Mouse (Mus musculus) cerebellum, adult 2 months (tissue): ENCODE results near the gene Ndufb7. TPM values are rescaled to one million over a fixed set of nuclear protein-coding genes. Genes with fewer than 3 reads are reported as not detected.
"Not testable (repeated sequence)": the region's sequence is repeated elsewhere in the genome, so short reads cannot be mapped to it uniquely, and the experiment has no call there.

Experiments
- DNase-seq, 2 experiments: peaks; one replicate each; pipeline ENCODE4 v3.0.0; 2021
- H3K27ac ChIP-seq: fragments of 200-500 bp; 2 replicates; pipeline ENCODE4 v1.5.1; 2012; ENCODE audit warnings: low read length, control low read depth, inconsistent platforms; ENCODE audit not compliant: insufficient read depth
- H3K27me3 ChIP-seq: fragments of 200-500 bp; 2 replicates; pipeline ENCODE4 v1.6.1; 2012; ENCODE audit warnings: inconsistent platforms, mild to moderate bottlenecking, low read length, moderate library complexity; ENCODE audit not compliant: control insufficient read depth, insufficient read depth
- H3K4me1 ChIP-seq: fragments of 200-500 bp; 2 replicates; pipeline ENCODE4 v1.6.1; 2011; ENCODE audit warnings: low read length; ENCODE audit not compliant: control insufficient read depth, insufficient read depth
- H3K4me3 ChIP-seq: fragments of 200-500 bp; replicated peaks from 2 replicates; pipeline ENCODE3; 2011; ENCODE audit warnings: mild to moderate bottlenecking, low read depth, low read length, control low read depth; ENCODE audit not compliant: insufficient read depth
- CTCF ChIP-seq: fragments of 200-500 bp; IDR thresholded peaks from 2 replicates; pipeline ENCODE4 v1.5.1; 2011; ENCODE audit warnings: low read depth, mild to moderate bottlenecking, control low read depth, low read length, moderate library complexity, borderline replicate concordance; ENCODE audit not compliant: insufficient read depth
- POLR2A ChIP-seq: fragments of 200-500 bp; IDR thresholded peaks from 2 replicates; pipeline ENCODE4 v1.6.1; 2011; ENCODE audit warnings: low read length, control low read depth, borderline replicate concordance; ENCODE audit not compliant: insufficient read depth
- WGBS: fragments of 180-500 bp; shearing (Covaris S2); methylation state at CpG from one replicate; pipeline ENCODE4 v1.1.7; 2018; 5-methylcytosine and 5-hydroxymethylcytosine counted together
- polyA plus RNA-seq: library from polyadenylated mRNA; depleted of rRNA; stranded (reverse); fragments of >200 nt; gene quantifications from 2 replicates; pipeline ENCODE4 v1.2.3, GENCODE M21; 2012

Gene Ndufb7
- polyA plus RNA-seq, 1 experiment, result 445 TPM

- TF ChIP-seq CTCF (peak; percentile 24; the same call in 1 of the 2 replicates), POLR2A (no peak)
- H3K4me3 ChIP-seq, result no peak overlapping the region
- peak; percentile 17 to 29 for DNase-seq
- H3K27ac ChIP-seq, result no peak overlapping the region
- peaks cover 5% of the 10 kb centered on the region for H3K4me1 ChIP-seq
- no peaks in the 10 kb centered on the region for H3K27me3 ChIP-seq
- 77% methylated on average over 9 of the region's 9 CpGs for WGBS
Observed at GRCm38 (mm10) chr8:83565731-83566375, 618 bp upstream of the Ndufb7 start.

DNA sequence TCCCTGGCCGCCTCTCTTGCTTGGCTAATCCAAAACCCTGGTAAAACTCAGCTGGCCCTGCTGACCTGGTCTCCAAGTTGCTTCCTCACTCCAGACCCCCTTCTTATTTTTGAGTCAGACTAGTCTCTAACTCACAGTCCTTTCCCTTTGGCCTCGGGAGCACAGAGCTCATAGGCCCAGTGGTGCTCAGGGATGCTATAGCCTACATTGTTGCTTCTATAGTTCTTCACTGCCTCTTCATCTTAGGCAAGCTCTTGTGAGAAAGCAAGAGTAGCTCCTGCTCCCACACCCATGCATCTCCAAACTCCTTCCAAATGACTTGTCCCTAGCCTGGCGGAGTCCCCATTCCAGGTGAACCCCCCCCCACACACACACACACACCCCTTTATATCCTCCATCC lies 1.2 kb downstream of the Ndufb7 start:
- DNase-seq, result peak; percentile 9 to 15
- TF ChIP-seq POLR2A (no peak), CTCF (no peak)
- 39% methylated on average over 3 of the region's 3 CpGs for WGBS
- no peak overlapping the region for H3K27ac ChIP-seq
- peak overlapping the region; percentile 83 for H3K4me3 ChIP-seq
- H3K4me1 ChIP-seq, result peaks cover 5% of the 10 kb centered on the region
- H3K27me3 ChIP-seq, result no peaks in the 10 kb centered on the region

DNA sequence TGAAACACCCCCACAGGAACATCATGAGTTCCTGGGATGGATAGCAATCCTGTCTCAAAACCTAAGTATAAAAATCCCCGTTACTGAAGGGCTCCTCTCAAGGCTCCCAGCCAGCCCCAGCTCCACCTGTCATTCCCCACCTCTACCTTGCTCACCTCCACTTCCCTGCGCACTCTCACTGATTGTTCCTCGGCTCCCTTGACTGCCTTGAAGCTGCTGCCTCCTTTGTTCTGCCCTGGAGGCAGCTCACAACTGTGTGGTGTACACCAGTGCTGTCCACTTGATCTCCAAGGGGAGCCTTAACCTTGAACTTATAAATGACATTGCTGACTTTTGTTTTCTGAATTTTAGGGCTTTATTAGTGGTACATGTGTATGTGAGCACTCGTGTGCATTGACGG lies 1.7 kb downstream of the Ndufb7 start:
- no peak for TF ChIP-seq CTCF
- TF ChIP-seq POLR2A, result no peak
- Histone ChIP-seq H3K27ac (no peak overlapping the region), H3K4me1 (peaks cover 5% of the 10 kb centered on the region), H3K4me3 (no peak overlapping the region), H3K27me3 (no peaks in the 10 kb centered on the region)
- peak; percentile 7 to 20 for DNase-seq
- WGBS, result 57% methylated on average over 5 of the region's 5 CpGs

GRCm38 (mm10) chr8:83568755-83569154 lies 2.3 kb downstream of the Ndufb7 start:
- Histone ChIP-seq H3K27me3 (no peaks in the 10 kb centered on the region), H3K4me1 (peaks cover 10% of the 10 kb centered on the region), H3K27ac (no peak overlapping the region), H3K4me3 (no peak overlapping the region)
- DNase-seq, result peak in 1 of 2 experiments; percentile 9
- TF ChIP-seq POLR2A (no peak), CTCF (no peak)
- WGBS, result 72% methylated on average over 5 of the region's 5 CpGs

- H3K4me3 ChIP-seq, result no peak overlapping the region
- no peaks in the 10 kb centered on the region for H3K27me3 ChIP-seq
- peaks cover 12% of the 10 kb centered on the region for H3K4me1 ChIP-seq
- 54% methylated on average over 4 of the region's 4 CpGs for WGBS
- H3K27ac ChIP-seq, result no peak overlapping the region
- no peak for TF ChIP-seq POLR2A
- TF ChIP-seq CTCF, result no peak
- DNase-seq, result peak; percentile 5 to 13
Observed at GRCm38 (mm10) chr8:83569165-83569564, 2.7 kb downstream of the Ndufb7 start.

DNA sequence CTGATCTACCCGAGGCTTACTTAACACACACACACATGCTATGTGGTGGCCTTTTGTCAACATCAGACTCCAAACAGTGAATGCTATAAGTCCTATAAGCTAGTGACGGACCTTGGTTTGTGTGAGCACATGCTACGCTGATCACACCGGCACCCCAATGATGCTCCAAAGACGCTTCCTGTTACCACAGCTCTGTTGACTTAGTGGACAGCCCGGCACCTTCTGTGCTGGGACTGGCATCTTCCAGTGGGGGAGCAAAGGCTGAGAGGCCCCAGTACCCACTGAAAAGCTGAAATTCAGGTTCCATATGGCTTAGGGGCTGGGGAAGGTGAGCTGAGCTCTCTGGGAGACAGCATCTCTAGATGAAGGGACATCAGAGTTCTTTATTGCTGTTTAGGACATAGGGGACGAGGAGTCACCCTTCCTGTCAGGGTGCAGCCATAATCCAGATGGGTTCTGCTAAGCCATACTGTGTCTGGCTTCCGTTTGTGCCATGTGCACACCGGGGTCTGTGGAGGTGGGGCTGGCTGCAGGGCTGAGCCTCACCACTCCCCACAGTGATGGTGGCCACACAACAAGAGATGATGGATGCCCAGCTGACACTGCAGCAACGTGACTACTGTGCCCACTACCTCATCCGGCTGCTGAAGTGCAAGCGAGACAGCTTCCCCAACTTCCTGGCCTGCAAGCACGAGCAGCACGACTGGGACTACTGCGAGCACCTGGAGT lies 4.0 kb downstream of the Ndufb7 start:
- Histone ChIP-seq H3K4me1 (peaks cover 25% of the 10 kb centered on the region), H3K27me3 (no peaks in the 10 kb centered on the region), H3K27ac (no peak overlapping the region), H3K4me3 (no peak overlapping the region)
- DNase-seq, result peak; percentile 11 to 12
- 62% methylated on average over 15 of the region's 15 CpGs for WGBS
- TF ChIP-seq CTCF, result no peak
- TF ChIP-seq POLR2A, result no peak

- 84% methylated on average over 6 of the region's 7 CpGs for WGBS
- not testable (repeated sequence) for H3K4me3 ChIP-seq, H3K27me3 ChIP-seq, H3K27ac ChIP-seq, DNase-seq
- H3K4me1 ChIP-seq, result peaks cover 30% of the 10 kb centered on the region
Observed at GRCm38 (mm10) chr8:83571001-83571340, 4.5 kb downstream of the Ndufb7 start.

GRCm38 (mm10) chr8:83571791-83572190 lies 5.3 kb downstream of the Ndufb7 start:
- TF ChIP-seq CTCF (no peak), POLR2A (no peak)

More at GRCm38 (mm10) chr8:83571791-83572190, 5.3 kb downstream of the Ndufb7 start:
- Histone ChIP-seq H3K4me3 (no peak overlapping the region), H3K27me3 (no peaks in the 10 kb centered on the region), H3K27ac (no peak overlapping the region), H3K4me1 (peaks cover 34% of the 10 kb centered on the region)
- DNase-seq, result peak; percentile 8 to 16
- 88% methylated on average over 10 of the region's 10 CpGs for WGBS
